Mouse (Mus musculus) activated CD4-positive, CD25-positive, alpha-beta regulatory T cell, adult 4 months (primary cell): ENCODE measurements around the gene Sel1l3. TPM values are rescaled to one million over a fixed set of nuclear protein-coding genes. Genes with fewer than 3 reads are reported as not detected.
A peak's percentile ranks its signal among the peaks of the same experiment; 100 is the strongest.

Source experiments
- ATAC-seq: one replicate; pipeline ENCODE4 v1.8.0; 2017
- polyA plus RNA-seq, 2 experiments: library from polyadenylated mRNA; unstranded; fragments of 100-300 nt; shearing (Covaris generic); gene quantifications; one replicate each; pipeline ENCODE4 v1.2.1; 2017

Gene Sel1l3
- polyA plus RNA-seq = not detected

DNA sequence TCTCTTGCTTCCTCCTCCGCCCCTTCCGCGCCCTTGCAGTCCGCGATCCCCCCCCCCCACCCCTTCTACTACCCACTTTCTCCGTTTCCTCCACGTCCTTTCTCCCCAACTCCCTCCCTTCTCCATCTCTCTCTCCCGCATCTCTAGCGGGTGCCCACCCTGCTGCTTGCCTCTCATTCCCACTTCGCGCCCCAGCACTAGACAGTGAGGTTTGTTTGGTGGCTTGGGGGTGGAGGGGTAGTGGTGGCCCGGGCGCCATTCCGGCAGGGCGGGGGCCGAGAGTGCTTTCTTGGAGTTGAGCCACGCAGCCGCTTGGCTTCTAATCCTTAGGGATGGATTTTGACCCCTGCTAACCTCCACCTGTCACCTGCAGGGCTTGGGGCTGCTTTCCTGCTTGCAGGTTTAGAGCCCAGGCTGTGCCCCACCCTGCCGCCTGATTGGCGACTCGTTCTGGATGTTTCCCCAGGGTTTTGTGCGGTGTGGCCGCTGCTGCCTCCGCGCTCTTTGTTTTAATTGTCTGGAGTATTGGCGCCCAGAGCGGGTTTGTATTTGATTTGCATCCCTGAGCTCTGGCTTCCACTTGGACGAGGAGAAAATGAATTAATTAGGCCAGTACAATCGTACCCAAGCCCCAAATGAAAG, at the start of gene Sel1l3:
Gene Sel1l3 (minus strand): TSS at position 217 of the 642 bp plus-strand sequence.
- no peak for ATAC-seq

DNA sequence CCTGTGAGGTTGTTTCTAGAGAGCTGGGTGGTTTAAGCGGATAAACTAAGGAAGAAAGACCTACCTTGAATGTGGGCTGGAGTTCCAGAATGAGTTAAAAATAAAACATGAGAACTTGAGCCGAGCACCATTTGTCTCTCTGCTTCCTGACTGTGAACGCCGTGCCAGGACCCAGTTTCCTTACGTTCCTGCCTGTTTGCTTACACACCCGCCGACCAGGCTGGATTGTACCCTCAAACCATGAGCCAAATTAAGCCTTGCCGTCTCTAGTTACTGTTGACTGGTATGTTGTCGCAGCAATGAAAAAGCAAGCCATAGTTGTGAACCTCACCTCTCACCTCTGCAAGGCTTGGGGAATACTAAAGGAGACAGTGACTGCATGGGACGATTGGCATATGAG, 48.3 kb upstream of the Sel1l3 start:
- no peak for ATAC-seq

DNA sequence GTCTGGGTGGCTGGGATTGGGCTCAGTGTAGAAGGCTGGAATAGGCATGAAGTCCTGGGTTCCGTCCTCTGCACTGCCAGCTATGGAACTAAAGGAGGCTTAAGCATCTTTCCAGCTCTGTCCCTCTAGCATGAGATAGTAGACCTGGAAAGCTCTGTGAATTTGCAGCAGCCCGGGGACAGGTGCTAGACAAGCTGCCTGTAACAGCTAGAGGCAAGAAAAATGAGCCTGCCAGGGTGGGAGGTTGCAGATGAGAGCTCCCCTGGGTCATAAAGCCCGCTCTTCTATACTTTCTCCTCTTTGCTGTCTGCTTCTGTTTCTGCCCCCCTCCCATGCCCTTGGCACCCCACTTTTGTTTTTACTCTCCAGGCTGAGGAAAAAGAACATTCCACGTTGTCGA, 46.2 kb upstream of the Sel1l3 start:
- no peak for ATAC-seq

DNA sequence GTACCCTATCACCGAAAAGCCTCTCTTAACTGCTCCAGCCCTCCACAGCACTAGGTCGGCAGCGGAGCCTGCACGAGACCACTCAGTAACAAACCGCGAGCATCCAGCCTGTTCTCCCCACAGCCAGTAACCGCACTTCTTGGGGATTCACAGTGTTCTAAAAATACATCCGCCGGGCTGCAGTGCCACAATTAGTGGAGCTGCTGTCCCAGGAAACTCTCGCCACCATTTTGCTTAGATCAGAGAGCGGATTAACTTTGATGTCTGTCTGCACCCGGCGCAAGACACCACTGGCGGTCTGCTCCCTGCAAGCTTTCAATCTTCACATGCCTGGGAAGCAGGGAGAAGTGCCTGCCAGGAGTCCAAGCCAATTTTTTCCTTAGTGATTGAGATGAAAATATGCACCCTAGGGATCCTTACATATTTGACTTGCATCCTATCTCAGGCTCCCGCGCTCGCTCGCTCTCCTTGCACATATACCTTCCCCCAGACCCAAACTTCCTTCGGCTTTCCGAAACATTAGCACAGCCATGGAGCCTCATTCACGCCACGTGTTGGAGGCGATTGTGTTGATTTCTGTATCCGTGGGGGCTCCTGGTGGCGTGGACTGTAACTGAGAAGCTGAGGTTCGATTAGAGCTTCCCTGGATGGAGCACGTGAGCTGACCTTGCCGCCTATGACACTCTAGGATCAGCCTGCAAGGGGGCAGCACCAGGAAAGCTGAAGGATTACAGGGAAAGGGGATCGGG, 44.5 kb upstream of the Sel1l3 start:
- ATAC-seq = peak; percentile 49

DNA sequence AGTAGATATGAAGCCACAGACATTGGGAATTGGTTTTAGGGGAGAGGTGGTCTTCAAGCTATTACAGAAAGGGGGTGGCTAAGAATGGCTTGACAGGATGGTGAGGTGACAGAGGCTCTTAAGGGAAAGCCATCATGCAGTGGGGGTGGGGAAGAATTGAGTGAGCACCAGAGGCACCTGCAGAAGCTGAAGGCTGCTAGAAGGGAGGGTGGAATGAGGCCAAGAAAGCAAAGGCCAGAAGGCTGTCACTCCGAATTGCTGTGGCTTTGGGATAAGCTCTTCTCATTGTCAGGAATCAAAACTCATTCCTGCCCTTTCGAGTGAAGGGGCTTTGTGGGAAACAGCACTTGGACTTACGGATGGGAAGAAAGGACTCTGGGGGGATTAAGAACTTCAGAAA, 41.1 kb upstream of the Sel1l3 start:
- no peak for ATAC-seq

DNA sequence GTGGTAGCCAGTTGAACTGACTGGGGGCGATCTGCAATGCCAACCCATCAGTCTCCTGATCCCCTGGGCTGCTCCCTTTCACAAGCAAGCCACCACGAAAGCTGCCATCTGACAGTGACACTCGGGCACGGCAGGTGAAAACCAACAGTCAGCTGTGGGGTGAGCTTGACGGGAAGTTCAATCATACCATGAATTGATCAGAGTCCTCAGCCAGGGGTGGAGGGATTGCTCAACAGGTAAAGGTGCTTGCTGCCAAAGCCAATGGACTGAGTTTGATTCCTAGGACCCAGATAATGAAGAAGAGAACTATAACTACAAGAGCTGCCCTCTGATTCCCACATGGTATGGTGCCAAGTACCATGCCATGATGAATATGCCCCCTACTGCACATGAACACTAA, 40.4 kb upstream of the Sel1l3 start:
- no peak for ATAC-seq

DNA sequence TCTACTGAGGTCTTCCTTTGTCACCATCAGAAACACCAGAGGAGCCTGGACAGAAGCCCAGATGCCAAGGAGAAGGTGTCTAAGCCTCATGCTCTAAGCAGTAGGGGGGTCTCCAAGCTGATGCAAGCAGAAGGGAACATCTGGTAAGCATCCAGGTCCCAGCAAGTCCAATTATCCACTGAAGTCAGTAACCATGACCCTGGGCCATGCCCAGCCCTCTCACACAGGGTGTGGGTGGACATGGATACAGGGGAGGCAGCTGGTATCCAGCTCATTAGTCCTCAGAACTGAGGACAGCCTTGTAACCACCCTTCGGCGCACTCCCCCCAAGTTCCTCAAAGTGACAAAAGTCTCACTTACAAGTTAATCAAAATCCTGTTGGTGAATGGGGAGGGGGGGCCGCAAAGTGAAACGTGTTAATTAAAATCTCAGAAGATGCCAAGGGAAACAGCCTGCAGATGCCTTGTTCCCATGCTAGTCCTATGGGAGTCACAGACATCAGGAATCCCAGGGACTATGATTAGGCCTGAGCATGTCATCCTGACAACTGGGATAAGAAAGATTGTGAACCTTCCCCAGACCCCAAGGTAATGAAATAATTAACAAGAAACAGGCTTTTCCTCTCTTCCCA, 35.8 kb upstream of the Sel1l3 start:
- ATAC-seq = no peak

DNA sequence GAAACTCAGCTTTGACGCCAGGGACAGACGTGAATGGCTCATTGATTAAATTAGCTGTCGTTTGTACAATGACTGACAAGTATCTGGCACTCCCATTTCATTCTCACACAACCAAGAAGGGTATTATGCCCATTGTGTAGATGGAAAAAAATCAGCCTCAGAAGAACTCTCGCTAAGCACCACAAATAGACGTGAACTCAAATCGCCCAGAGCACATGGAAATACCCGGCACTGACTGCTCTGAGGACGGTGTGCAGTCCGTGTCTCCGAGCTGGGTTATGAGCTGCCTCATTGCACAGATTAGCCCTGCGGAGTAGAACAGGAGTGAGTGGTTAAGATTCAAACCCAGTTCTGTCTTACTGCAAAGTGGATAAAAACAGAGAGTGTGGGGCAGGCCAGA, 34.8 kb upstream of the Sel1l3 start:
- no peak for ATAC-seq

DNA sequence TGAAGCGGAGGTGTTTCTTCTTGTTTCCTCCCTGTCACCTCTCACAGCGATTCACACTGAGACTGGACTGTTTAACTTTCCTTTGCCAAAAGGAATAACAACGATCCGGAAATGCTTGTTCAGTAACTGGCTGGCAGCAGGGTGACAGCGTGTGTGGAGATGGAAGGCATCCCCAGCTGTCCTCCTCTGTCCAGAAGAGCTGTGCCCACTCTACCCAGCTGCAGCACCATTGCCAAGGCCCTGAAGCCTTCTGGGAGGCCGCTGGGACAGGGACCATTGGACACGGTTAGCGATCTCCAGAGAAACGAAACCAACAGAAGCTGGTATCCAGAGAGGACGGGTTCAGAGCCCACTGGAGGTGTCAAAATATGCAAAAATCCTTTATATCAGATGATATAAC, 30.2 kb upstream of the Sel1l3 start:
- no peak for ATAC-seq

DNA sequence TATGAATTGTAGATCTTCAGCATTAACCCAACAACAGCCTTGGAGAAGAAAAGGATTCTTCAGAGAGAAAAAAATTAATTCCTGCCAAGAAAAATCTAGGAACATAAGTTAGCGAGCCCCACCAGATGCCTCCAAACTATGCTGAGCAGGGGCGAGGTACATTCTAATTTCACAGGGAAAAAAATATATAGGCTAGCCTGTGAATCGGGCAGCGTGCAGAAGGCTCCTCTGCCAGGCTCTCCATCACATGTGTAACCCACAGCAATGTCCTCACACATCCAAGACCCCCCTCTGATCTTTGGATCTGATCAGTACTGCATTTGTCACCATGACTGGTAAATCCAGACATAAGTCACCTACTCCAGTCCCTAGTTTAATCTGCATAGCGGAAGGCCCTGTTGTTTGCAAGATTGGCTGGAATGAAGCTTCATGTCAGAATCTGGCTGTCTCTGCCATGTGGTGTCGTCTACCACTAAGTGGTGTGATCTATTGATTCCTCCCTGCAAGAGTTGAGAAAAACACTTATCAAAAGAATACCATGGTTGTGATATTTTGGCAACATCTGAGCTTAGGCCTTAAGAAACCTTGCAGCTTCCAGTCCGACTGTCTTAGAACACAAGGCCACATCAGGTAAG, 29.3 kb upstream of the Sel1l3 start:
- no peak for ATAC-seq

DNA sequence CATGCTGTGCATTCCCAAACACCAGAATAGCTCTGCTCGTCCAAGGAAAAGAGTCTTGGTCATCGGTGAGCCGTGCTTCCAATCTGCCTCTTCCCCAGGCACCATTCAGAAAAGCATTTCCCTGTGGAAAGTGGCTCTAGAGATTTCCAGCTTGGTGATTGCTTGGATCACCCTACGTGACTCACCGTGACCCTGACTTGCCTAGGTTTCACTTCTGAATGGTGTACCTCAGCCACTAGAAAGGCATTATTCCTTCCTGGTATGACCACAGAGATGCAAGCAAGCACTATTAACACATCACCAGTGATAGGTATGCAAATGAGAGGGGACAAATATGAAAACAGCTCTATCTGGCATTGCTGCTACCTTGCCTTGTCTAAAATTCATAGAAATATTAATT, 28.2 kb upstream of the Sel1l3 start:
- ATAC-seq = no peak

DNA sequence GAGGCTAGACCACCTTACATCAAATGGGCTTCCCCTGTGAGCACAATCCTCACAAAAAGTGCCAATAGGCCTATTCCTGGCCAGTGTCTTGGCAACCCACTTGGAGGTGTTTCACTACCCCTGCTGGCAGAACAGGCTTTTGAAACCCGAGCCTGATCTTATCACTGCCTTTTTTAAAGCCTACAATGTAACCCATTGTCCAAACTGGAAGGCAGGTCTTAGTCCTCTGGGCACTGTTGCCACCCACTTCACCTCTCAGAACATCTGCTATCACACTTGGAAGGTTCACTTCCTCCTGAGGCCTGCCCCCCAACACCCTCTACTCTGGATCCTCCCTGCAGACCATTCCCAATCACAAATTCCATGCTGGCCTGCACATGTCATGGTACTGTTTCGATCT, 27.4 kb upstream of the Sel1l3 start:
- no peak for ATAC-seq

DNA sequence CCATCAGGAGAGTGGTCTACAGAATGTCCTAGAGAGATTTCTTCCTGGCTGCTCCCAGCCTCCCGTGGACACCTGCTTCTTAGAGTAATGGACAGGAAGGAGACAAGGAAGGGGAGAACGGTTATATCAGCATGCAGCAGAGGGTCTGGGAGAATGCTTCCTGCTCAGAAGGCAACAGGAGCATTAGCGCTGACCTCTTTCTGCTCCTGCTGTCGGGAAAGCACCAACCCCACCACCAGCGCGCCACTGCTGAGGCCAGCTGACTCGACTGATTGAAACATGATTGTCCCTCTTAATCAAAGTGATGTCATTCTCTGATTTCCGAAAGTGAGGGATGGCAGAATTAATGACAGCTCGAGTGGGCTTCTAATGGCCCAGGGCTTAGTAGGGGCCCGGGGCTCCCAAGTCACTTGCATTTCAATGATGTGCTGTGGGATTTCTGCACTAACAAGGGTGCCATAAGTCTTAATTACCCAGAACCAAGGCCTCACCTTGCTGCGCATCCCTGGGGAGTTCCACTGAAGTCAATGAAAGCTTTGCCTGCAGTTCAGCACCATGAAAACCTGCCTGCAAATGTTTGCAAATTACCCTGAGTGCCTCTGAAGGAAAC, 26.2 kb upstream of the Sel1l3 start:
- ATAC-seq = no peak

DNA sequence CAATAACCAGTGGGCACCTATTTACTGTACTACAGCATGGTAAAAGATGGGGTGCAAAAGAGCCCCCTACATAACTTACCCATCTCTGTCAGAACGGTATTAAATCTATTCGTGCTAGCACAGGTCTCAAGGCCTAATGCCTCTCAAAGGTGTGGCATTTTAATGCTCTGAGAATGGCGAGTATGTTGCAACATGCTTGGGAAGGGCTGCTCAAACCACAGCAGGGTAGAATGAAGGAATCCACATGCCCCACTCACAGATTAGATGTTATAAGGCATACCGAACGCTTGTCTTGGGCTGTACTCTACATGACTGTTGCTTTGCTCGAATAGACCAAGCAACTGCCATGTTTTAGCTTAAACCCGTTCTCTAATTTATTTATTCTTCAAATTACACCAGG, 25.5 kb upstream of the Sel1l3 start:
- ATAC-seq = no peak

DNA sequence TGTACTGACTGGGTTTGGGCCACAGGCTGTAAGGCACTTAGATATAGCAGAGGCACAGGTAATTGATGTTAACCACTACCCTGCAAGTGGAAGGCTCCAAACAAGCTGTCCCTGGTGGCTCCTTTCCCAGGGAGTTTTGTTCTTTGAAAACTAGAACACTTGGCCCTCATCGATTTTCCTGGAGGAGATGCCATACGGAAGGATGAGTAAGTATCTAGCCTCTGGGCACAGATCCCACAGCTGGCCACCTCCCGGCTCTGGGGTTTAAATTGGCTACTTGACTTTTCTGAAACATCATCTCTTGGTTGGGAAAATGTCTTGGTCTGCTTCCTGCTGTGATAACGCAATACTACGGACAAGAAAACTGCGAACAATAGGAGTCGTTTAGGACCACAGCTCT, 25.0 kb upstream of the Sel1l3 start:
- ATAC-seq = no peak

DNA sequence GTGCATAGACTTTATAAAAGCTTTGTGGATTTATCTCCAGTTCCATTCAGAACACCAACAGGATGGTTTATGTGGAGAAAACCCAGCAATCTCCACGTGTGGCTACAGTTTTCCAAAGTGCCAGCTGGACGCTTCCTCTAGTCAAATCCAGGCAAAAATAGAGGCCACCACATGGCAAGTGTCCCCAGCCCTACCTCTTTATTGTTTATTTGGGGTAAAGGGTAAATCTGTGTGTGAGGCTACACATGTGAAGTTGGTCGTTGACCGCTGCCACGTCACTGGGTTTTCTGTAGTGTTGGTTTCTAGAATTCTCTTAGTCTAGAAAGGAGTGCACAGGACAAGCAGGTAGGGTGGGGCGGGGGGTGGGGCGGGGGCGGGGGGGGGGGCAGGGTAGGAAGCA, 23.0 kb upstream of the Sel1l3 start:
- no peak for ATAC-seq

DNA sequence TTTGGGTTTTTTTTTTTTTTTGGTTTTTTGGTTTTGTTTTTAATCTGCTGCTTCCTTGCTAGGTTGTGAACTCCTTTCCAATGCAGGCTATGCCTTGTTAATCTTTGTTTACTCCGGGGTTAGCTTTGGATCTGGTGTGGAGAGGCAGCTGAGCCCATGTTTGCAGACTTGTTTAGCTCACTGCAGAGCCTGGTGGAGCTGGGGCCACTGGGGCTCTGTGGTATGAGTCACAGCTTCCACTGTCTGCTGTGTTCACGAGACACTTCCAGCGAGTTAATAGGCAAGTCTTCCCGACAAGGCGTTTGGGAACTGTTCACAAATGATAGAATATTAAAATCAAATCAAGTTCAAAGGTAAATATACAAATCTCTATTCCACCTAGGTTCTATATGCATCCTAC, 22.4 kb upstream of the Sel1l3 start:
- ATAC-seq = no peak

DNA sequence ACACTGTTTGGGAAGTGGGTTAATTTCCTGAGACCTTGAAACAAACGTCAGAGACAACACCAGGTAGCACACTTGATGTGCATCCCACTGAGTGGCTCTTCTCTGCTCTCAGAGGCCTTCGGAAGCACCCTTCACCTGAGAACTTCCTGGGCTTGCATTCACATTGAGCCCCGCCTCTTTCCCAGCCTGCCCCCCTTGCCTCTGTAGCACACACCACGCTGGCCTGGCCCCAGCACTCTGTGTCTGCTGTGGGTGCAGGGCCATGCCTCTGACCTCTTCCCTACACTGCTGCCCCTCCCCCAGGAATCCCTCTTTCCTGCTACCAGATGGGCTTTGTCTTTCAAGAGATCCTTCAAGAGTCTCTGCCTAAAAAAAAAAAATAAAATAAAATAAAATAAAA, 21.8 kb upstream of the Sel1l3 start:
- ATAC-seq = no peak

DNA sequence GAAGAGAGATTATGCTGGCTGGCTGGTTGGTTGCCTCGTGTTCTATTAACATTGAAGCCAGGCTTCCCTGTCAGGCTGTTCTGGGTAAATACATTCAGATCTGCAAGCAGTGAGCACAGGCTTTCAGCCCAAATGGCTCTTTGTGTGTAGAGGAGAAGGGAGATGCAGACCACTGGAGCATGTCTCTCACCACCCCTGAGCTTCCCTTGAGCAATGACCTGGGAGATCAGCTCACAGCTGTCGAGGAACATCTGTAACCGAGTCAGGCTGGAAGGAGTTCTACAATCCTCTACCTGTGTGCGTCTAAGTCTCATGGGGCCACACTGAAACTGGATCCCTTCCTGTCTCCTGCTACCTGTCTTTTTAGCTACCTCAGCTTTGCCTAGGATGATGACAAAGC, 16.8 kb upstream of the Sel1l3 start:
- ATAC-seq = no peak

DNA sequence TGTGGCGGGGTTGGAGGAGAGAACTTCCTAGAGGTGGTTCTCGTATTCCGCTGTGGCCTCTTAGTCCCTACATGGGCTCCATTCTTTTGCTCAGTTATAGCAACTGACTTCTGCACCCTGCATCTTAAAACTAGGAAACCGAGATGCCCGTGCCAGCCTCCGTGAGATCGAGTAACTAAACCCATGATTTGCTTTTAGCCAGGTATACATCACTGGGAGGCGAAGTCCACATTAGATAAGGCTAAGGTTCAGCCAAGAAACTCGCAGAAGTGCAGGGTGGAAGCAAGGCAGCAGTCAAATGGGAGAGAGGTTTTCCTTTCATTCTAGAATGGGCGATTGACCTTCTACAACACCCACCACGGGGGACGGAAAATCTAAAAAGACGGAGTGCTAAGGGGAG, 11.7 kb upstream of the Sel1l3 start:
- no peak for ATAC-seq

DNA sequence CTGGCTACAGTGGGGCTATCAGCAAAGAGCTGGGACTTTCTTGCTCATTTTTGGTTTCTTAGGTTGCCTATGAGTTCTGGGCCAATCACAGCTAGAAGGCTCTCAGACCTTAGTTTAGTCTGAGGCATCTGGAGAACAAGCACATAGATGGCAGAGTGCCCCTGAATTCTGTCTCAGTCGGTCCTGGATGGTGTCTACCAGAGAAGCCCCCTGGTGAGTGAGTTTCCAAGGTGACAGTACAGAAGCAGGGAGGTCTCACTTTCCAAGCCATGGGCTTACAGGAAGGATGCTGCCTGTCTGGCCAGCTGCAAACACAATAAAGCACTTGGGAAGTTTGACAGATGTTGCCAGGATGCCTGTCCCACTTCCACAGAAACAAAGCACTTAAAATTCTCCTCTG, 1.1 kb upstream of the Sel1l3 start:
- no peak for ATAC-seq

DNA sequence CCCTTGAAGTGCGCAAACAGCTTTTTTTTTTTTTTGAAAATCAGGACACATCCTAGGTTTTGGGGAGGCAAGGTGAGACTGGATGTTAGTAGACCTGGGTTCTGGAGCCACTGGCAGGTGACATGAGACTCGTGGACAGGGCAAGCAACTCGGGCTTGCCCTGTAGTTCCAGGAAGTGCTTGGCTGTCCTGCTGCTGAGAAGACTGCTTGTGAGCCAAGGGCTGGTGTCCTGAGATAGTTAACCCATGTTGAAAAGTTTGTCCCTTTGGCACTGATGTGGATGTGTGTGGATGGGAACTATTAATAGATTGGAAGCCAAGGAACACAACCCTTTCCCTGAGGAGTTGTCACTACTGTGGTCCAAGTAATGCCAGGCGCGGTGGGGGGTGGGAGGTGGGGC, 635 bp upstream of the Sel1l3 start:
- ATAC-seq = no peak
